Mouse (Mus musculus): Measurements from ENCODE around the gene Hibch. TPM values are rescaled to one million over a fixed set of nuclear protein-coding genes. Genes with fewer than 3 reads are reported as not detected.

Hibch gene
- polyA plus RNA-seq (2016; fragmentation: Nextera tagmentation; extraction: Ambion mirVana): 28.4 and 30.4 TPM in 2 replicates

DNA sequence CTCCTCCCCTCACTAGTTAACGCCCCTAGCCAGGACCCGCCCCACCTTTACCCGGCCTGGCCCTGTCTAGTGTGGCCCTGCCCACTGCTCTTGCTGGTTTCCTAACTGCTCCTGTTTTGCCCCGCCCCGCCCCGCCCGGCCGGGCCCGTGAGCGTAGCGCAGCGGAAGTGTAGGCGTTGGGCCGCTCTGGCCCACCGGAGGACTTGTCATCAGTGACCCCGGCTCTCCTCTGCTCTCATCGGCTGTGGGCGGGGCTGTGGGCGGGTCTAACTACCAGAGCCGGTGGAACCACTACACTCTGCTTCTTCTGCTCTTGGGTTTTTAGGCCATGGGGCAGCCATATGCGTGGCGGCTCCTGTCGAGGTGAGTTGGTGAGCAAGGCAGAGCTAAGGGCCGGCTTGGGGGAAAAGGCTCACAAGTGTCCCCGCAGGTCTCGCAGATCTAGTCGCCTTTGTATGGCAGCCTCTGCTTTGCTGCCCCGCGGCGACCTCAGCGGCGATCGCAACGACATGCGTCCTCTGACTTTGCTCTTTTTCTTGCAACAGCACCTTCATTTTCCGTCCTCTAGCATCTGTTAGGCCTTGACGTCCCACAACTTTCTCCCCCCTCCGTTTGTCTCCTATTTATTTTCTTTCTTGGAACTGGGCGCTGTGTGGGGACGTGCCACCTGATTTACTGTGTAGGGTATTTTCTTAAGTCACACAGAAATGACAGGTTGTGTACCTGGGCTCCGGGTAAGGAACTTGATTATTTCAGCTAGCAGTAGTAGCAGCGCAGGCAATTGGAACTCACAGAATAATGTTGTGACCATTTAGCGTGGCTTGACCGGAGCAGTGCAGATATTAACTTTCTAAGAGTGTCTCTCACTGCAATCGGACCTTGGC lies at the start of gene Hibch:
TSS of gene Hibch (plus strand) at position 148 of the 884 bp plus-strand sequence.
- no peaks in the 10 kb centered on the region for H3K36me3 ChIP-seq
- DNase-seq (ENCODE audit: low spot score): peak; percentile 100
- WGBS: 4% methylated on average over 45 of the region's 45 CpGs
- peak within 1 kb of the TSS; percentile 88 for H3K27ac ChIP-seq
- no peaks in the 10 kb centered on the region for H3K9me3 ChIP-seq
- no peaks in the 10 kb centered on the region for H3K27me3 ChIP-seq (ENCODE audit: insufficient read depth, poor library complexity, severe bottlenecking)
- H3K4me1 ChIP-seq: peaks cover 14% of the 10 kb centered on the region; the same call in 1 of the 2 replicates
- peak within 1 kb of the TSS; percentile 64 for H3K4me3 ChIP-seq

DNA sequence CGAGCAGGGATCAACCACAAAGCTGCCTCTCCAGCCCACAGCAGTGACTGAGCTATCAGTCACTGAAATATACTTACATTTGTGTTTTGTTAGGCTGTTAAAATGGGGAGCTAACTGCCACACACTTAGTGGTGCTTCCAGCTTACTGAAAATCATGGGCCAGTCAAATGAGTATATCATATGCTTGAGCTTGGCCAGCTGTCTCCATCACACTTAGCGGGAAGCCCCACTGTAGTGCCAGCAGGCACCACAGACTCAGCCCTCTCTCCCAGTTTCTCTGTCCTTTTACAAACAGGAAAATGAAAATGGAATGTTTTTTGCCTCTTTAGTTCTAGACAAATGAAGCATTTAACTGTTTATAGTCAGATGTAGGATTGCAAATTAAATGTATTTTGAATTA lies 48.8 kb upstream of the Hibch start:
- H3K9me3 ChIP-seq: no peaks in the 10 kb centered on the region
- H3K4me1 ChIP-seq: peaks cover 23% of the 10 kb centered on the region
- peaks cover 22% of the 10 kb centered on the region; the same call in 1 of the 2 replicates for H3K36me3 ChIP-seq
- whole genome bisulfite sequencing: 81% methylated on average over 2 of the region's 2 CpGs
- no peaks in the 10 kb centered on the region for H3K27me3 ChIP-seq (ENCODE audit: insufficient read depth, poor library complexity, severe bottlenecking)
- H3K4me3 ChIP-seq: no peak overlapping the region
- no peak overlapping the region for H3K27ac ChIP-seq
- no peak for DNase-seq (ENCODE audit: low spot score)

DNA sequence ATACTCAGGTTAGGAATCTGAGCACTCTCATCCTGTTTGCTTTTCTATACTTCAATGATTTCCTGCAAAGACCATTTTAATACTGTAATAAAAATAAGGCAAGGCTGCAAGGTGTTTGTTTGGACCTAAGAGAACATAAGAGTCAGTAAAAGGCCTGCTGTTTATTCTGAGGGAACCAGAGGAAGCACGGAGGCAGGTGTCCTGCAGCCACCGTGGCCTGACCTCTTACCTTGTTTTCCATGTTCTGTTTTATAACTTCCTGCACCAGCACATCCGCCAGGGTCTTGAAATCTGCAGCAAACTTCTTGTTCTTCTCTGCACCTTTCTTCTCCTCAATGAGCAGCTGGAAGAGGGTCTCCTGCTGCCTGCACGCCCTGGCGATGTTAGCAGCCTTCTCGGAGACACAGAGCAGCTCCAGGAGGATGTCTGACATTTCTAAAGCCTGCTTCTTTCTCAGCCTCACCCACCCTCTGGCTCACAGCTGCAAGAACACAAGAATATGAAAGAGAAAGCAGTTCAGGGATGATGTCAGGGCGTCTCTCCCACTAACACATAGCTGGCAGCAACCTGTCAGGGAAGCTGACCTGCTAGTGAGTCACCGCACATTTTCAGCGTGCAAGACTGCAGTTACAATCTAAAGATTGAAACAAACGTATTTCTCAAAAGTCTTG lies 45.5 kb upstream of the Hibch start:
- H3K4me1 ChIP-seq: peaks cover 23% of the 10 kb centered on the region
- DNase-seq (ENCODE audit: low spot score): no peak
- no peaks in the 10 kb centered on the region for H3K27me3 ChIP-seq (ENCODE audit: insufficient read depth, poor library complexity, severe bottlenecking)
- peaks cover 6% of the 10 kb centered on the region; the same call in 1 of the 2 replicates for H3K36me3 ChIP-seq
- H3K27ac ChIP-seq: no peak overlapping the region; the same call in 1 of the 2 replicates
- H3K9me3 ChIP-seq: no peaks in the 10 kb centered on the region
- WGBS: 66% methylated on average over 10 of the region's 10 CpGs
- no peak overlapping the region for H3K4me3 ChIP-seq

DNA sequence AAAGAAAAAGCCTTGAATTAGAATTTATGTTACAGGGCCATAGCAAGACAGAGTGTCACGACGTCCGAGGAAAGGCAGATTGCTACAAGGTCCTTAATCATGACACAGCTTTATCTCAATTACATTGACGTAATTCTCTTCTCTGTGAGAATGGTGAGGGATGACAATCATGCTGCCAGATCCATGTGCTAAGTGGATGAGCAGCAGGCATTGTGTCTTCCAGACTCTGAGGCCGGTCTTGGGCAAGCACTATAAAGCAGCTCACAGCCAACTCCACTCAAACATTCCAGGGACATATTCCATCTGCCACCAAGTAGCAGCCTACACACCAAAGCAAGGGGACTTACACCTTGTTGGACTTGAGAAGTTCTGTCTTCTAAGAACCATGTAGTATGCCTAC lies 45.0 kb upstream of the Hibch start:
- no peaks in the 10 kb centered on the region for H3K9me3 ChIP-seq
- H3K27me3 ChIP-seq (ENCODE audit: insufficient read depth, poor library complexity, severe bottlenecking): no peaks in the 10 kb centered on the region
- no peak overlapping the region for H3K27ac ChIP-seq
- peaks cover under 1% of the 10 kb centered on the region; the same call in 1 of the 2 replicates for H3K36me3 ChIP-seq
- 35% methylated on average over 5 of the region's 5 CpGs for WGBS
- no peak for DNase-seq (ENCODE audit: low spot score)
- peaks cover 23% of the 10 kb centered on the region for H3K4me1 ChIP-seq
- H3K4me3 ChIP-seq: no peak overlapping the region

DNA sequence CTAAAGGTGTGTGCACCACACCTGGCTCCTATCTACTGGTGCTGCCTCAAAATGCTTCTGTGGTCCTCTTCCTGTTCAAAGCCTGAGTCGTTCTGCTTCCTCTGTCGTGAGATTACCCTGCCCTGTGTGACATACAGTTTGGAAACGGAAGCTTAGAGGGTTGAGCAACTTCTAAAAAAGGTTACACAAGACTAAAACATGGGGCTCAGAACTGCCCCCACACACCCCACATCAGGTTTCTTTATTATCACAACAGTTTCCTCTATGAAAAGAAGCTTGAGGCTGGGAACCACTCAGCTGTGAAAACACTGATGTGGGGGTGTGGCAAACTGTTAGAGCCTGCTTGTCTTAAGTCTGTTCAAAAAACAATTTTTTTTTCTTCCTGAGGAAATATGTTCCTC lies 44.4 kb upstream of the Hibch start:
- H3K9me3 ChIP-seq: no peaks in the 10 kb centered on the region
- H3K27me3 ChIP-seq (ENCODE audit: insufficient read depth, poor library complexity, severe bottlenecking): no peaks in the 10 kb centered on the region
- no peak overlapping the region for H3K27ac ChIP-seq
- H3K4me3 ChIP-seq: no peak overlapping the region
- DNase-seq (ENCODE audit: low spot score): no peak
- H3K4me1 ChIP-seq: peaks cover 23% of the 10 kb centered on the region
- H3K36me3 ChIP-seq: no peaks in the 10 kb centered on the region
- WGBS: 51% methylated on average over 3 of the region's 3 CpGs

DNA sequence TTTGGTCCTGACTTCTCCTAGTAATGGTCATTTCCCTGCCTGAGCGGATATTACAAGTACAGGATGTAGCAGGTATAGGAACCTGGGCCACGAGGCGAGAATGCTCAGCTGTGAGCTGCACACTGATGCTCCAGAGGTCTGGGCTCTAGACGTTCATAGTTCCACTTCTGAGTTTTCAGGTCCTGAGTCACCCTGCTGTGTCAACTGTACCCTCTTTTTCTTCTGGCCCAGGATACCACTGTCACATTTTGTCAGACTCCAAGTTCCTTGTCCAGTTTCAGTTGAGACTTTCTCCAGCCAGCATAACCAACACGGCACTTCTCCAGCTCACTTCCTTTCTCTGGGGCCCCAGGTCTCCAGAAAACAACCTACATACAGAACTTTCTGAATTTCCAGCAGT lies 43.1 kb upstream of the Hibch start:
- no peaks in the 10 kb centered on the region for H3K27me3 ChIP-seq (ENCODE audit: insufficient read depth, poor library complexity, severe bottlenecking)
- WGBS: 84% methylated on average over 5 of the region's 5 CpGs
- no peak overlapping the region for H3K4me3 ChIP-seq
- no peak overlapping the region for H3K27ac ChIP-seq
- peaks cover 23% of the 10 kb centered on the region for H3K4me1 ChIP-seq
- no peaks in the 10 kb centered on the region for H3K9me3 ChIP-seq
- DNase-seq (ENCODE audit: low spot score): no peak
- no peaks in the 10 kb centered on the region for H3K36me3 ChIP-seq

DNA sequence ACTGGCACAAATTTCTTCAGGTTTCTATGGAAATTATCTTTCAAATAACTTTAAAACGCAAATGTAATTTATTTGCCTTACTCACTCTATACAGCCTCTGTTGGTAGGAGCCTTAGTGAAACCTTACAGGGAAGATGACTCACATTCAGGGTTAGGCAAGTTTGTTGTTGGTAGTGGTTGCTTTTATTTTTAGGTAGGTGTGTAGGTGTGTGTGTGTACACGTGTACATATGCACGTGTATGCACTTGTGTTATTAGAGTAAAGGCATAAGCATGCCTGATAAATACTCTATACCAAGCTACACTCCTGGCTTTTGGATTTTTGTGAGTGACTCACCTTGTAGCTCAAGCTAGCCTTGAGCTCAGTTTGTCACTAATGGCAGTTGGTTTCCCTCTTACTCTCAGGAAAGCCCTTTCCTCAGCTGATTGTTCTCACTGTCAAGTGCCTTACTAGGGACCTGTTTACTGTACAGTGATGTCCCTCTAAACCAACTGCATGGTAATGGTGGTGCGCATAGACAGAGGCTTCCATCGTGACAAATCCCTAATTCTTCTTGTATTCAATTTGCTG lies 42.2 kb upstream of the Hibch start:
- DNase-seq (ENCODE audit: low spot score): no peak
- Histone ChIP-seq H3K9me3 (no peaks in the 10 kb centered on the region), H3K27me3 (ENCODE audit: insufficient read depth, poor library complexity, severe bottlenecking) (no peaks in the 10 kb centered on the region), H3K36me3 (no peaks in the 10 kb centered on the region), H3K4me3 (no peak overlapping the region), H3K4me1 (peaks cover 23% of the 10 kb centered on the region), H3K27ac (no peak overlapping the region)
- 83% methylated on average over 5 of the region's 5 CpGs for WGBS

DNA sequence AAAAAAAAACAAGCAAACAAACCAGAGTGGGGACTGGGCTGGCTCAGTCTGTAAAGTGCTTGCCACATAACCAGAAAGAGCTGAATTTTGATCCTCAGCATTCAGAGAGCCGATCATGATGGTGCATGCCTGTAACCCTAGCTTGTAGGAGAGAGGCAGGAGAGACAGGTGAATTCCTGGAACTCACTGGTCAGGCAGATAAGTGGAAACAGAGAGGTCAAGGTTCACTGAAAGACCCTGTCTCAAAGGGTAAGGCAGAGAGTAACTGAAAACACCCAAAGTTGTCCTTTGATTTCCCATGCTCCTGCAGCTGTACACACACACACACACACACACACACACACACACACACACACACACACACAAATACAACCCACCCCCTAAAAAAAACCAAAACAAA lies 39.7 kb upstream of the Hibch start:
- 78% methylated on average over 1 of the region's 1 CpGs for whole genome bisulfite sequencing
- no peak overlapping the region for H3K4me3 ChIP-seq
- H3K9me3 ChIP-seq: no peaks in the 10 kb centered on the region
- H3K4me1 ChIP-seq: peaks cover 7% of the 10 kb centered on the region
- no peak for DNase-seq (ENCODE audit: low spot score)
- no peaks in the 10 kb centered on the region for H3K36me3 ChIP-seq
- no peak overlapping the region for H3K27ac ChIP-seq
- H3K27me3 ChIP-seq (ENCODE audit: insufficient read depth, poor library complexity, severe bottlenecking): no peaks in the 10 kb centered on the region

DNA sequence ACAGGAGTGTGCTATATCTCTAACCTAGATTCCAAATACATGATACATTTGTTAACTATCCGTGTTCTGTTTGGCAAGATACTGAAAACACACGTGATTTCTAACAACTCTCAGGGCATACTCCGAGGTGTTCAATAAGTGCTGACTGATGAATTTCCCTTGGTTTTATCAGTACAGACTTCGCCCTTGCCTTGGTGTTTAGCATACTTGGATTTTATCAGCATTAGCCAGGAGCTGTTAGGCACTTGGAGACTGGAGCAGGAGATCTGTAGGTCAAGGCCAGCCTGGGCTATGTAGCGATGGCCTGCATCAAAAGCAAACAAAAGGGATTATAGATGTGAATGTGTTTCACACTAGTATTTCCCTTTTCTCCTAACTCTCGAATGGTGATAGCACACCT lies 36.3 kb upstream of the Hibch start:
- Histone ChIP-seq H3K4me3 (no peak overlapping the region), H3K27me3 (ENCODE audit: insufficient read depth, poor library complexity, severe bottlenecking) (no peaks in the 10 kb centered on the region), H3K9me3 (no peaks in the 10 kb centered on the region), H3K4me1 (no peaks in the 10 kb centered on the region), H3K27ac (no peak overlapping the region), H3K36me3 (no peaks in the 10 kb centered on the region)
- DNase-seq (ENCODE audit: low spot score): no peak
- 65% methylated on average over 6 of the region's 6 CpGs for WGBS

DNA sequence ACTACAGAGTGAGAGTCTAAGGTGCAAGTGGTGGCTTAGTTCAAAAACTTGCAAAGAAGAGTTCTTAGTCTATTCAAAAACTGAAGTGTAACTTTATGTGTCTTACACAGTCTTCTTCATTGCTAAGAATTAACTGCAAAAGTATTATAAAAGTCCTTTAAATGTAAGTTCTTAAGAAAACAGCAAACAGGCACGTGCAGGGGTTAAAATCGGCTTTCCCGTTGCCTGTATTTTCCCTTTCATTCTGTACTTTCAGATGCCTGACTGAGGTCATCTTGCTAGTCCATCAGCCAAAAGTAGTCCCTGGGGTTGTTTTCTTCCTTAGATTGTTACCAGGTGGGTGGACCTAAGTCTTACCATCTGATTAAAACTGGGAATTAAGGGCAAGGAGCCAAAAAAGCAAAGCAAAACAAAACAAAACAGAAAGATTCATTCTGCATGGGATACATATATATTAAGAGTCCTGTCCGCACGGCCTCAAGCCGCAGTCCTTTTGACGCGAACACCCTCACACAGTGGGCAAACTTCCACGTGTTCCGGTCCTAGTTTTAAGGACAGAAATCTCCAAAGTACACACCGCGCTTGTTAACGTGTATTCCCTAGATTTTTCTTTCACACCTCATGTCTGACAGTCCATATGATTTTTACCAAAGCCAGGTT lies 28.4 kb upstream of the Hibch start:
- H3K4me3 ChIP-seq: peak overlapping the region; percentile 73; the same call in 1 of the 2 replicates
- H3K27me3 ChIP-seq (ENCODE audit: insufficient read depth, poor library complexity, severe bottlenecking): no peaks in the 10 kb centered on the region
- H3K4me1 ChIP-seq: peaks cover 11% of the 10 kb centered on the region; the same call in 1 of the 2 replicates
- WGBS: 69% methylated on average over 13 of the region's 13 CpGs
- H3K36me3 ChIP-seq: no peaks in the 10 kb centered on the region
- no peak for DNase-seq (ENCODE audit: low spot score)
- no peaks in the 10 kb centered on the region for H3K9me3 ChIP-seq
- H3K27ac ChIP-seq: no peak overlapping the region

DNA sequence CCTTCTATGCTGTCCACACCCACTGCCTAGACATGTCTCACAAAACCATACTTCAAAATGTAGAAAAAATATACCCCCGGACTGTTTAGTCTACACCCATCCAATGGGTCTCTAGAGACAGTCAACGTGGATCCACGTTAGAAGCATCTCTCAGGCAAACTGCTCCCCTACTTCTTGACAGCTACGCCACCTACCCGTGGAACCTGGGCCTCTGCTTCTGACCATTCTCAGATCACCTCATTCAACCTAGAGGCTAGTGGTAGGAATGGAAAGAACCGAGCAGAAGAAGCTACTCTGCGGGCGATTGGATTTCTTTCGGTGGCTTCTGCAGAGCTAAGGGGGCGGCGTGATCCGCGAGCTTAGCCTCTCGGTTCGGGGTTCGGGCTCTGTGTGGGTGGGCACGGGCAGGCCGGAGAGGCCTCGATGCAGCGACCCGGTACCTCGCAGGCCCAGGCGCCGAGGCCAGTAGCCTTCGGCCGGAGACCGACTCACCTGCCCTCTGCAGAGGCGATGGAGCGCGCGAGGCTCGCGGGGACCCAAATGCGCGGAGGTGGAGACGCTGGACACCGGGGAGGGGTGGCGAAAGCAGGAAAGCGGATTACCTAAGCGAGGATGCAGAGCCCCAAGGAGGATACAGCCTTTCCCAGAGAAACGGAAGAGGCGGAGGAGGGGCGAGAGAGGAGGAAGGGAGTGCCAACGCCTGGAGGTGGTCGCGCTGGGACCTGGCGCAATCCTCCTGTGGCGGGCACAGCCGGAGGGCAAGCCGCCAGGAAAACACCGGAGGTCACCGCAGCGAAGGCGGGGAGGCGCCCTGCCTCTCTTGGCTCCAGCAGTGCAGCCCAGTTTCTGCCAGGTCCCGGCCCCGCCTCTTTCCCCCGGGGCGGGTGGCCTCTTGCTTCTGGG lies 27.6 kb upstream of the Hibch start, which contains the start of gene Inpp1:
TSS of gene Inpp1 (minus strand) at position 779 of the 903 bp plus-strand sequence.
- Histone ChIP-seq H3K36me3 (no peaks in the 10 kb centered on the region), H3K4me3 (peak within 1 kb of the TSS; percentile 73), H3K9me3 (no peaks in the 10 kb centered on the region), H3K27ac (peak within 1 kb of the TSS; percentile 93), H3K27me3 (ENCODE audit: insufficient read depth, poor library complexity, severe bottlenecking) (no peaks in the 10 kb centered on the region), H3K4me1 (peaks cover 11% of the 10 kb centered on the region; the same call in 1 of the 2 replicates)
- 2% methylated on average over 58 of the region's 59 CpGs for WGBS
- peak; percentile 78 for DNase-seq (ENCODE audit: low spot score)

DNA sequence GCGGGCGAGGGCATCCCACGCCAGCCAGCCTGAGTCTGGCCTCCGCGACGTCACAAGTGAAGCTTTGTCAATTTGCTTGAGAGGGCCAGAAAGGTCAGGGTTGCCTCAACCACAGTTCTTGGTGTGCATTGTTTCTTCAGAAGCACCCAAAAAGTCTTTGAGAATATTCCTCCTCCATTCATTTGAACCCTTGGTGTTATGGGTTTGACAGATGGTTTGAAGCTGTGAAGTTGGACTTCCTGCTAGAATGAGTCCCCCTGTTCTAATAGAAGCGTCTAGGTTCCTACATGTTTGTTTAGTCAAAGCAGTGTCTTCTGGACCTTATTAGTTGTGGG lies 26.9 kb upstream of the Hibch start:
- no peak for DNase-seq (ENCODE audit: low spot score)
- peaks cover 11% of the 10 kb centered on the region; the same call in 1 of the 2 replicates for H3K4me1 ChIP-seq
- no peaks in the 10 kb centered on the region for H3K36me3 ChIP-seq
- 3% methylated on average over 7 of the region's 7 CpGs for WGBS
- H3K4me3 ChIP-seq: peak overlapping the region; percentile 73
- peak overlapping the region; percentile 93 for H3K27ac ChIP-seq
- H3K27me3 ChIP-seq (ENCODE audit: insufficient read depth, poor library complexity, severe bottlenecking): no peaks in the 10 kb centered on the region
- H3K9me3 ChIP-seq: no peaks in the 10 kb centered on the region
